Mouse (Mus musculus): ENCODE measurements around the gene Ipo7. TPM values are rescaled to one million over a fixed set of nuclear protein-coding genes. Genes with fewer than 3 reads are reported as not detected.
"Not testable (repeated sequence)": the region's sequence is repeated elsewhere in the genome, so short reads cannot be mapped to it uniquely, and the experiment has no call there.

Gene Ipo7
- polyA plus RNA-seq, 1 experiment from 2014 or later: 18.5 TPM

DNA sequence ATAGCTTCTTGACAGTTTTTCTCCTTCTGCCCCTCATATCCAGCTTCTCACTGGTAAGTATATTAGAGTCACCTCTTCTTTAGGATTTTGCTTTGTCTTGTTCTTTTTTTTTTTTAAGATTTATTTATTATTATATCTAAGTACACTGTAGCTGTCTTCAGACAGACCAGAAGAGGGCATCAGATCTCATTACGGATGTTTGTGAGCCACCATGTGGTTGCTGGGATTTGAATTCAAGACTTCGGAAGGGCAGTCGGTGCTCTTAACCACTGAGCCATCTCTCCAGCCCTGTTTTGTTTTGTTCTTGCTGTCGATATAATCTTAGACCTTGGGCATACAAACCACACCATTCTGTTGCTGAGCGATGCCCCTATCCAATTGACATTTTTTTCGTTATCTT lies 31.3 kb upstream of the Ipo7 start, which contains the start of gene Tmem41b:
TSS of gene Tmem41b (minus strand) at position 155 of the 400 bp plus-strand sequence.
- Histone ChIP-seq H3K4me3 (ENCODE audit: low read depth, low read length) (peak within 1 kb of the TSS; percentile 69), H3K9ac (ENCODE audit: low read length) (peak within 1 kb of the TSS; percentile 68), H3K27ac (ENCODE audit: low read depth) (peak within 1 kb of the TSS; percentile 87), H3K36me3 (ENCODE audit: control insufficient read depth, insufficient read depth, low read length) (peaks cover 13% of the 10 kb centered on the region), H3K4me2 (ENCODE audit: low read length) (peak within 1 kb of the TSS; percentile 83)
- DNase-seq (ENCODE audit: low spot score); H3K27me3 ChIP-seq (replicated peaks; ENCODE audit: control insufficient read depth, insufficient read depth, low read length); H3K4me1 ChIP-seq (replicated peaks; ENCODE audit: control insufficient read depth, insufficient read depth, low read length); H3K9me3 ChIP-seq (ENCODE audit: control insufficient read depth, low read length): not testable (repeated sequence)
- 0 out of 2 replicates have a peak, but pooled peaks have one; percentile 4 for ATAC-seq (replicated peaks; ENCODE audit: low FRiP score, low TSS enrichment, low read depth)
- 37% methylated on average over 6 of the region's 6 CpGs for WGBS

DNA sequence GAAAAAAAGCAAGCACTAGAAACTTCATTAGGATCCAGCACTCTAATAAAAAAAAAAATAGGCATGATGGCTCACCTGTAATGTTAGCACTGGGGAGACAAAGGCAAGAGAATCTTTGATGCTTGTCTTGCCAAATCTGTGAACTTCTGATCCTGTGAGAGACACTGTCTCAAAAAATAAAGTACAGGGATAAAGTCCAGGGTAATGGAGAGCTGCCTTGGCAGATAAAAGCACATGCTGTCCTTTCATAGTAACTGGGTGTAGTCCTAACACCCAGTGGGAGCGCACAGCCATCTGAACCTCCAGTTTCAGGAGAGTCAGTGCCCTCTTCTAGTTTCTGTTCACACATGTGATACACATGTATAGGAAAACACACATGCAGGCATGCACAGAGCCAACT lies 26.8 kb upstream of the Ipo7 start:
- no peaks in the 10 kb centered on the region for H3K4me1 ChIP-seq (replicated peaks; ENCODE audit: control insufficient read depth, insufficient read depth, low read length)
- H3K9ac ChIP-seq (ENCODE audit: low read length): no peak overlapping the region
- H3K4me3 ChIP-seq (ENCODE audit: low read depth, low read length): no peak overlapping the region
- 89% methylated on average over 1 of the region's 1 CpGs for WGBS
- ATAC-seq (replicated peaks; ENCODE audit: low FRiP score, low TSS enrichment, low read depth) (no peak), DNase-seq (ENCODE audit: low spot score) (no peak)
- H3K9me3 ChIP-seq (ENCODE audit: control insufficient read depth, low read length): no peaks in the 10 kb centered on the region
- H3K27ac ChIP-seq (ENCODE audit: low read depth): no peak overlapping the region
- H3K27me3 ChIP-seq (replicated peaks; ENCODE audit: control insufficient read depth, insufficient read depth, low read length): no peaks in the 10 kb centered on the region
- H3K4me2 ChIP-seq (ENCODE audit: low read length): no peak overlapping the region
- no peaks in the 10 kb centered on the region for H3K36me3 ChIP-seq (ENCODE audit: control insufficient read depth, insufficient read depth, low read length)

DNA sequence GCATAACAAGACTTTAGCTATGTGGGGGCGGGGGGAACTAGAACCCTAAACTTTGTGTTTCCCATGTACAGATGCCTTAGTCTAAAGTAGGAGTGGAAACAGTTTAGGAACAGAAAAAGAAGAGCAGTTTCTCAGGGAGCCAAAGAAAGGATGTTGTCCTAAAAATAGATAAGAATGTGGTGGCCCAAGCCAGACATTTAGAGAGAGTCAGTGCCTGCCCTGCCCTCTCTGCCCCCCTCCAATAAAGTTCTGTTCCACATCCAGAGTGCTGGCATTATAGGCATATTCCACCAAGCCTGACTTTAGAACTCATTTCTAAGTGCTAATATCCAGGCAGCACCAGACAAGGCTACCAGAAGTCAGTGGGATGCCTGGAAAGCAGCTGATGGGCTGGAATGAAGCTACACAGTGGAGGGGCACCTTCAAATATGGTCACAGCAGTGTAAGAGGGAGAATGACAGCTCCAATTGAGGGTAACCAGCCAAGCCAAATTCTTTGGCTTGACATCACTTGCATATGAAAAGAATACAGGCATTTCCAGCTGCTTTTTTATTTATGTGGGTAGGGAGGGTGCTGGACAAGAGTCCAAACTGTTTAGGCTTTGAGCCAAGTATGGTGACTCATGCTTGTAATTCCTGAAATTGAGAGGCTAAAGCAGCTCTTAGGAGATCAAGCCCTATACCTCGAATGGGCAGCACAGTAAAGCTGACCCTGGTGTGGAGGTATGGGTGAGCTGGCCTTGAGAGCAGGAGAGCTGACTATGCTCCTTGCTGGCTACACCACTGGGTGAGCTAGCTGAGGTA lies 24.7 kb upstream of the Ipo7 start:
- Histone ChIP-seq H3K36me3 (ENCODE audit: control insufficient read depth, insufficient read depth, low read length) (no peaks in the 10 kb centered on the region), H3K27me3 (replicated peaks; ENCODE audit: control insufficient read depth, insufficient read depth, low read length) (no peaks in the 10 kb centered on the region), H3K4me1 (replicated peaks; ENCODE audit: control insufficient read depth, insufficient read depth, low read length) (no peaks in the 10 kb centered on the region), H3K9ac (ENCODE audit: low read length) (no peak overlapping the region), H3K27ac (ENCODE audit: low read depth) (0 out of 2 replicates have a peak overlapping the region, but pooled peaks have one; percentile 33), H3K9me3 (ENCODE audit: control insufficient read depth, low read length) (no peaks in the 10 kb centered on the region), H3K4me3 (ENCODE audit: low read depth, low read length) (no peak overlapping the region), H3K4me2 (ENCODE audit: low read length) (no peak overlapping the region)
- DNase-seq (ENCODE audit: low spot score) (peak; percentile 53), ATAC-seq (replicated peaks; ENCODE audit: low FRiP score, low TSS enrichment, low read depth) (no peak)
- 60% methylated on average over 2 of the region's 2 CpGs for WGBS

DNA sequence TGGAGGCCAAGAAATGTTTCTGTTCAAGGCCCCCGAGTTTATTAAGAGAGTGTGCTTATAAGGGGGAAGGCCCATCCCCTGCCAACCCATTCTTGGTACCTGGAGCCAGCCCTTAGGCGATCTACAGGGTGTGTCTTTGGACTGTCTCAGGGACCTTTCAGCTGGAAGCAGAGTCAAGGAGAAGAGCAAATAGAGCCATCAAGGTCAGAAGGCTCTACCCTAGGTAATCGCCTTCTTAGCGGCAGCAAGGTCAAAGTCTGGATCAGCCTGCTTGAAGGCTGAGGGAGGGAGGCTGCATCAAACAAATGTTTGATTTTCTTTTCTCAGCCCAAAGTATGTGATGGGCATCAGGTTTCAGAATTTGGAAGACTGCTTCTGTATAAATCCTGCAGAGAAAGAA lies 19.7 kb upstream of the Ipo7 start:
- ATAC-seq (replicated peaks; ENCODE audit: low FRiP score, low TSS enrichment, low read depth) (no peak), DNase-seq (ENCODE audit: low spot score) (no peak)
- Histone ChIP-seq H3K9me3 (ENCODE audit: control insufficient read depth, low read length) (no peaks in the 10 kb centered on the region), H3K27me3 (replicated peaks; ENCODE audit: control insufficient read depth, insufficient read depth, low read length) (no peaks in the 10 kb centered on the region), H3K9ac (ENCODE audit: low read length) (no peak overlapping the region), H3K27ac (ENCODE audit: low read depth) (no peak overlapping the region), H3K4me3 (ENCODE audit: low read depth, low read length) (no peak overlapping the region), H3K4me2 (ENCODE audit: low read length) (no peak overlapping the region), H3K4me1 (replicated peaks; ENCODE audit: control insufficient read depth, insufficient read depth, low read length) (no peaks in the 10 kb centered on the region), H3K36me3 (ENCODE audit: control insufficient read depth, insufficient read depth, low read length) (no peaks in the 10 kb centered on the region)
- WGBS: 69% methylated on average over 4 of the region's 4 CpGs

DNA sequence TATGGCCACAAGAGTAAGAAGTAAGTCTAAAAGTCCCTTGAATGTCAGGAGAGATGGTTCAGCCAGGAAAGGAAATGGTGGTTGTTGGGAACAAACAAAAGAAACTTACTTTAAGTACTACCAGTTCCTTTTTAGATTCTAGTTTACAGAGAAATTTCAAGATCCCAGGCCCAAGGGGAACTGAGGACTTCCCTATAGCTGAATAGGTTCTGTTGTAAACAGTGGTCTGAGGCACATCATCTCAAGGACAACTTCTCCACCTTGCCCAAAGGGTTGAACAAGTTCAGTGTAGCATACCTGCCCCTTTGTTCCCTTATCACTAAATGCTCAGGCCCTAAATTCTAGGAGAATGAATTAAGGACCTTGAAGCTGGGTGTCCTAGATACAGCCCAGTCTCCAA lies 16.0 kb upstream of the Ipo7 start:
- Histone ChIP-seq H3K4me2 (ENCODE audit: low read length) (no peak overlapping the region), H3K27me3 (replicated peaks; ENCODE audit: control insufficient read depth, insufficient read depth, low read length) (no peaks in the 10 kb centered on the region), H3K9me3 (ENCODE audit: control insufficient read depth, low read length) (no peaks in the 10 kb centered on the region), H3K36me3 (ENCODE audit: control insufficient read depth, insufficient read depth, low read length) (no peaks in the 10 kb centered on the region), H3K4me1 (replicated peaks; ENCODE audit: control insufficient read depth, insufficient read depth, low read length) (no peaks in the 10 kb centered on the region), H3K4me3 (ENCODE audit: low read depth, low read length) (no peak overlapping the region), H3K27ac (ENCODE audit: low read depth) (no peak overlapping the region), H3K9ac (ENCODE audit: low read length) (no peak overlapping the region)
- ATAC-seq (replicated peaks; ENCODE audit: low FRiP score, low TSS enrichment, low read depth) (no peak), DNase-seq (ENCODE audit: low spot score) (no peak)

DNA sequence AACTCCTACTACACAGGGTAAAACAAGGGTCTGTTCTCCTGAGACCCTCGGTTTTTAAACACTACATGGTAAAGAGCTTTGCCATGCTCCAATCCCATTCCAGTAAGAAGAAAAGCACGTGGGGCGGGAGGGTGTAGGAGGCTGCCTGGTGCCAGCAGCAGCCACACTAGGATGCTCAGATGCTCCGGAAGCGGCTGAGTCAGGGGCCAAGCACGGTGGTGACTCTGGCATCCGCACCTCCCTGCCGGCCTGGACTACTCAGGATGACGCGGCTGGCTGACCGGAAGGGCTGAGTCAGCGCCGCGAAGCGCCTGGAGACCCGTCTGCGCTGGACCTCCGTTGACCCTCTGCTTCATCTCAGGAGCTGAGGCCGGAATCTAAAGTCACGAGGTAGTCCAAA lies 15.1 kb upstream of the Ipo7 start:
- ATAC-seq (replicated peaks; ENCODE audit: low FRiP score, low TSS enrichment, low read depth) (peak; percentile 64; the same call in 1 of the 2 replicates), DNase-seq (ENCODE audit: low spot score) (no peak)
- no peak overlapping the region for H3K9ac ChIP-seq (ENCODE audit: low read length)
- no peaks in the 10 kb centered on the region for H3K36me3 ChIP-seq (ENCODE audit: control insufficient read depth, insufficient read depth, low read length)
- H3K4me2 ChIP-seq (ENCODE audit: low read length): peak overlapping the region; percentile 44
- no peak overlapping the region for H3K27ac ChIP-seq (ENCODE audit: low read depth)
- WGBS: 19% methylated on average over 20 of the region's 20 CpGs
- H3K27me3 ChIP-seq (replicated peaks; ENCODE audit: control insufficient read depth, insufficient read depth, low read length): no peaks in the 10 kb centered on the region
- H3K4me3 ChIP-seq (ENCODE audit: low read depth, low read length): no peak overlapping the region
- H3K4me1 ChIP-seq (replicated peaks; ENCODE audit: control insufficient read depth, insufficient read depth, low read length): no peaks in the 10 kb centered on the region
- no peaks in the 10 kb centered on the region for H3K9me3 ChIP-seq (ENCODE audit: control insufficient read depth, low read length)

DNA sequence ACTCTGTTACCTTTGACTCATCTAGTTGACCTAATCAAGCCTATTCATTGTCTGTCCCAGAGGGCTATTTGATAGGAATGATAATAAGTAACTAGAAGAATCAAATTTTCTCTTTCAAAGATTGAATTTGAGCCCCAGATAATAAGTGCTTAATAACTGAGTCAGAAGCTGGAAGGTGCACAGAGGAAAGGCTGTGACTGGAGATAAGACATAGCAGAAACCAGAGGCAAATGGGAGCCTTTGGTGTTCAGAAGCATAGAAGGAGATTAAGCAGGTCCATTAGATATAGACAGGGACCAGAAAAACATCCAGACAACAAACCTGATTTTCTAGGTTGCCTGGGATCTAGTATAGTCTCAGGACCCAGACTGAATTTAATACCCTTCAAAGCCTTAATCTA lies 12.1 kb upstream of the Ipo7 start:
- H3K4me1 ChIP-seq (replicated peaks; ENCODE audit: control insufficient read depth, insufficient read depth, low read length): no peaks in the 10 kb centered on the region
- ATAC-seq (replicated peaks; ENCODE audit: low FRiP score, low TSS enrichment, low read depth) (no peak), DNase-seq (ENCODE audit: low spot score) (no peak)
- no peak overlapping the region for H3K4me3 ChIP-seq (ENCODE audit: low read depth, low read length)
- no peak overlapping the region for H3K27ac ChIP-seq (ENCODE audit: low read depth)
- no peak overlapping the region for H3K9ac ChIP-seq (ENCODE audit: low read length)
- H3K36me3 ChIP-seq (ENCODE audit: control insufficient read depth, insufficient read depth, low read length): no peaks in the 10 kb centered on the region
- no peaks in the 10 kb centered on the region for H3K9me3 ChIP-seq (ENCODE audit: control insufficient read depth, low read length)
- no peaks in the 10 kb centered on the region for H3K27me3 ChIP-seq (replicated peaks; ENCODE audit: control insufficient read depth, insufficient read depth, low read length)
- H3K4me2 ChIP-seq (ENCODE audit: low read length): no peak overlapping the region

DNA sequence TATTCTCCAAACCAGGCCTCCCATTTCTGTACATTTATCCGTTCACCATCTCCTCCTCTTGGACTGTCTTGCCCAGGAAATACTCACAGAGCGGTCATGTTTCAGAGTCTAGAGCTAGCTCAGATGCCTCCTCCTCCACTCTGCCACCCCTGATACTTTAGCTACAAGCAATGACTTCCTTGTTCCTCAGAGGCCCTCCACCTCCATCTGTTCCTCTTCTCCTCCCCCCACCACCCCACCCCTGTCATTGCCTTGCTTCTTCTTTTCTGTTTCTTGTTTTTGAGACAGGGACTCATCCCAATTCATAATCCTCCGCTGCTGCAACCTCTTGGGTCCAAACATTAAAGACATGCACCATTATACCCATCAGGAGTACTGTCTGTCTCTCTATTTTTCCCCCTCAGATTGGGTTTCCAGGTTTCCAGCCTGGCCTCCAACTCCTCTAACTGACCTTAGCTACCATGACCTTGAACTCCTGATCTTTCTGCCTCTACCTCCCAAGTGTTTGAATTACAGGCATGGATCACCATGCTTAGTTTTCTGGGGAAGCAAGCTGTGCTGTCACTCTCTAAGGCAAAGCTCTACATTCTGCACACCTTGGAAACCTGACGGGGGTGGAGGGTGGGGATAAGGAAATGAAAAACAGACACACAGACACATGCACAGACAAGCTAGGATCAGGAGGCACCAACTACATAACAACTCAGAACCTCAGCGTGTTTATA lies 11.4 kb upstream of the Ipo7 start:
- WGBS: 78% methylated on average over 5 of the region's 5 CpGs
- H3K9me3 ChIP-seq (ENCODE audit: control insufficient read depth, low read length): no peaks in the 10 kb centered on the region

More for the DNA sequence above, 11.4 kb upstream of the Ipo7 start:
- no peak overlapping the region for H3K4me2 ChIP-seq (ENCODE audit: low read length)
- H3K27ac ChIP-seq (ENCODE audit: low read depth): no peak overlapping the region
- no peak for ATAC-seq (replicated peaks; ENCODE audit: low FRiP score, low TSS enrichment, low read depth)
- no peak for DNase-seq (ENCODE audit: low spot score)
- H3K4me3 ChIP-seq (ENCODE audit: low read depth, low read length): no peak overlapping the region
- H3K36me3 ChIP-seq (ENCODE audit: control insufficient read depth, insufficient read depth, low read length): no peaks in the 10 kb centered on the region
- H3K4me1 ChIP-seq (replicated peaks; ENCODE audit: control insufficient read depth, insufficient read depth, low read length): no peaks in the 10 kb centered on the region
- no peaks in the 10 kb centered on the region for H3K27me3 ChIP-seq (replicated peaks; ENCODE audit: control insufficient read depth, insufficient read depth, low read length)
- H3K9ac ChIP-seq (ENCODE audit: low read length): no peak overlapping the region

Data from intestine, embryonic 14.5 days (tissue).